Comparison of ENCODE assay signal across 22 mouse cellular contexts in genomic region chr2:115394091-115394490, GRCm38 (mm10).
DNase-seq lines count a peak whose midpoint lies in the region; ATAC-seq and TF ChIP-seq lines count a peak whose summit lies in the region.
"Had no signal": no experiment of that assay in that cellular context is flagged by ENCODE, and none has a peak within 500 bp of the region (broad histone marks: within the 10 kb centered on the region; RNA-seq: fewer than 3 reads in every experiment).

No protein-coding gene starts in this region.

- H3K9ac ChIP-seq in limb, embryonic 15.5 days = no peak overlapping the region
- H3K9ac ChIP-seq: forebrain, embryonic 13.5 days; liver, embryonic 15.5 days; midbrain, embryonic 13.5 days; stomach, embryonic 15.5 days had no signal

- 7% methylated on average over 4 of the region's 4 CpGs for WGBS in limb, embryonic 15.5 days

- H3K4me2 ChIP-seq in limb, embryonic 15.5 days = 0 out of 2 replicates have a peak overlapping the region, but pooled peaks have one; percentile 7
- H3K4me2 ChIP-seq: forebrain, embryonic 13.5 days; liver, embryonic 15.5 days; midbrain, embryonic 13.5 days; stomach, embryonic 15.5 days had no signal

- H3K9me3 ChIP-seq in limb, embryonic 15.5 days = no peaks in the 10 kb centered on the region
- H3K9me3 ChIP-seq: forebrain, embryonic 13.5 days; hindbrain, embryonic 10.5 days; liver, embryonic 15.5 days; midbrain, embryonic 13.5 days; stomach, embryonic 15.5 days had no signal

- no peak for TF ChIP-seq CTCF in layer of hippocampus, adult 2 months (conservative IDR thresholded peaks at IDR 0.05)

- H3K36me3 ChIP-seq in limb, embryonic 15.5 days = no peaks in the 10 kb centered on the region
- H3K36me3 ChIP-seq: hindbrain, embryonic 10.5 days; liver, embryonic 15.5 days; midbrain, embryonic 13.5 days; stomach, embryonic 15.5 days had no signal

- no peak overlapping the region for H3K4me3 ChIP-seq in limb, embryonic 15.5 days
- H3K4me3 ChIP-seq in layer of hippocampus, adult 2 months = no peak overlapping the region
- H3K4me3 ChIP-seq: erythroblast, embryonic 14.5 days; forebrain, embryonic 13.5 days; hindbrain, embryonic 10.5 days; left cerebral cortex, adult 2 months; liver, embryonic 15.5 days; midbrain, embryonic 13.5 days; stomach, embryonic 15.5 days had no signal

- no peak for ATAC-seq in limb, embryonic 15.5 days (ENCODE audit: insufficient number of reproducible peaks, low FRiP score, low TSS enrichment, low read depth)
- ATAC-seq in CD4-positive, CD25-positive, alpha-beta regulatory T cell, adult 4 months = no peak
- ATAC-seq: activated CD4-positive, CD25-positive, alpha-beta regulatory T cell, adult 4 months; forebrain, embryonic 13.5 days; midbrain, embryonic 13.5 days had no signal

- no peak overlapping the region for H3K27ac ChIP-seq in limb, embryonic 15.5 days
- no peak overlapping the region for H3K27ac ChIP-seq in layer of hippocampus, adult 2 months
- H3K27ac ChIP-seq: forebrain, embryonic 13.5 days; hindbrain, embryonic 10.5 days; left cerebral cortex, adult 2 months; liver, embryonic 15.5 days; macrophage; midbrain, embryonic 13.5 days; stomach, embryonic 15.5 days had no signal

- H3K27me3 ChIP-seq in limb, embryonic 15.5 days = peaks cover 10% of the 10 kb centered on the region; the same call in 1 of the 2 replicates
- H3K27me3 ChIP-seq: forebrain, embryonic 13.5 days; liver, embryonic 15.5 days; midbrain, embryonic 13.5 days; stomach, embryonic 15.5 days had no signal

- peak; percentile 37 for DNase-seq in kidney, postnatal 10 days
- DNase-seq in kidney, postnatal 36 days = no peak
- peak; percentile 71 for DNase-seq in embryo, embryonic 11 days
- DNase-seq in hindlimb bud, embryonic 11.5 days (ENCODE audit: extremely low spot score, low read depth, low spot score) = peak; percentile 96
- no peak for DNase-seq in layer of hippocampus, adult 2 months (ENCODE audit: low spot score in 2 of 2)
- DNase-seq in gastrocnemius, adult 18-20 months (ENCODE audit: low spot score) = no peak
- DNase-seq: adrenal gland, postnatal 10 days; cerebellum, adult 9-11 months; gastrocnemius, postnatal 36 days; right cerebral cortex, postnatal 25 days; thymus, adult 2 months had no signal

- peaks cover 20% of the 10 kb centered on the region for H3K4me1 ChIP-seq in limb, embryonic 15.5 days
- H3K4me1 ChIP-seq: forebrain, embryonic 13.5 days; hindbrain, embryonic 10.5 days; liver, embryonic 15.5 days; midbrain, embryonic 13.5 days; stomach, embryonic 15.5 days had no signal

Comparison
In these comparisons a context has a peak if more than half of its experiments do, and no peak if none do; other contexts are left out.
1. DNase-seq: peak in kidney, postnatal 10 days (single experiment), embryo, embryonic 11 days (single experiment) and hindlimb bud, embryonic 11.5 days (single experiment); none in kidney, postnatal 36 days (0 of 2), layer of hippocampus, adult 2 months (0 of 2) and gastrocnemius, adult 18-20 months (single experiment).